Mouse (Mus musculus): ENCODE results near the gene Msh4.

GRCm38 (mm10) chr3:153852266-153852665 is 53.7 kb downstream of the Msh4 start:
- no peak for TF ChIP-seq CTCF (IDR thresholded peaks at IDR 0.05; ENCODE audit: low read depth)
- no peak for TF ChIP-seq EP300 (optimal IDR thresholded peaks at IDR 0.05)

All from stomach, postnatal 0 days (tissue).